Mouse (Mus musculus) bone marrow, adult 2 months (tissue): ENCODE measurements around the gene Arhgap9.

ENCODE experiments used
- CTCF ChIP-seq: fragments of 200-500 bp; IDR thresholded peaks from 2 replicates; pipeline ENCODE4 v1.5.1; 2011; ENCODE audit warnings: low read length, control low read depth; ENCODE audit not compliant: control insufficient read depth, insufficient read depth
- POLR2A ChIP-seq: fragments of 200-500 bp; IDR thresholded peaks from 2 replicates; pipeline ENCODE4 v1.6.1; 2011; ENCODE audit warnings: low read depth, mild to moderate bottlenecking, control low read depth, low read length, borderline replicate concordance; ENCODE audit not compliant: control insufficient read depth

GRCm38 (mm10) chr10:127326828-127327227, 5.1 kb downstream of the Arhgap9 start:
- TF ChIP-seq CTCF: no peak
- no peak for TF ChIP-seq POLR2A
